Mouse (Mus musculus) c-Kit-positive CD71-positive TER-119-positive erythroid progenitor cells, embryonic 14.5 days (primary cell): ENCODE measurements around the gene Nub1.

Experiments
- DNase-seq: peaks from one replicate; pipeline ENCODE4 v3.0.0-alpha.2; 2013; ENCODE audit warnings: low spot score

Gene Nub1

DNA sequence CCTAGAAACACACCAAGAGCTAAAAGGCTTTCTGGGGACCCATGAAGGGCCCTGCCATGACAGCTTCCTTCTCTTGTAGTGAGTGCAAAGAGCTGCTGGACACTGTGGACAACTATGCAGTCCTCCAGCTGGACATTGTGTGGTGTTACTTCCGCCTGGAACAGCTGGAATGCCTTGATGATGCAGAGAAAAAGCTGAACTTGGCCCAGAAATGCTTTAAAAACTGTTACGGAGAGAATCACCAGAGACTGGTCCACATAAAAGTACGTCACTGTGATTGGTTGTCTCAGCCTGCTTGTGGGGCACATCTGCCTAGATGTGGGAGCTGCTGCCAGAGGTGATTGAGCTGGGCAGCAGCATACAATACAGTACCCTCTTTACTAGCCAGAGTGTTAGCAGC is 15.9 kb downstream of the Nub1 start:
- DNase-seq: no peak

DNA sequence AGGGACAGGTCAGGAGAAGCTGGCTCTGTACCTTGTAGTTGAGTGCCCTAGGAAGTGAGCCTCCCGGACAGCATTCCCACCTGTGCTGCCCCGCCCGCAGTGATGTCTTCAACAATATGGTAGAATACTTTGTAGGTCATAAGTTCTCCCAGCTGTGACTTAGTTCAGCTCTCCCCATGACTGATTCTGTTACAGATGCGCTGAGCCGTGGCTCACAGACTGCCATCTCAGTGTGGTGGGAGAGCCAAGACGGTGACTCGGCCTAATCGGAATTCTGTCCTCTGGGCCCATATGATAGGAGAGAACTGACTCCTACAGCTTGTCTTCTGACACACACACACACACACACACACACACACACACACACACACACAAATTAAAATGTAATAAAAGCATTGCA is 19.3 kb downstream of the Nub1 start:
- no peak for DNase-seq

DNA sequence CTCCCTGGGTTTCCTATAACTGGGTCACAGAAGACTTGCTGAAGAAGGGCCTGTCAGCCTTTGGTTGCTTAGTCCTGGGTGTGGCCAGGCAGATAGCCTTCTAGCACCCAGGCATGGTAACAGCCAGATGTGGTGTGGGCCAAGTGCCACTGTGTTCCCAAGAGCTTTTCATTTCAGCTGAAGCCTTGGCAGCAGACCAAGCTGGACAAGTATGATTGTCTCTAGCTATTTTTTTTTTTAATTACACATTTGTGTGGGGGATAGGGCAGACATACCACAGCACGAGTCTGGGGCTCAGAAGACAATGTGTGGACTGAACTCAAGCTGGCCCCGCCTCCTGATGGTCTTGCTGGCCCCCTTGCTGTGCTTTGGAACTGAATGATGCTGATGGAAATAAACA is 24.6 kb downstream of the Nub1 start:
- no peak for DNase-seq

DNA sequence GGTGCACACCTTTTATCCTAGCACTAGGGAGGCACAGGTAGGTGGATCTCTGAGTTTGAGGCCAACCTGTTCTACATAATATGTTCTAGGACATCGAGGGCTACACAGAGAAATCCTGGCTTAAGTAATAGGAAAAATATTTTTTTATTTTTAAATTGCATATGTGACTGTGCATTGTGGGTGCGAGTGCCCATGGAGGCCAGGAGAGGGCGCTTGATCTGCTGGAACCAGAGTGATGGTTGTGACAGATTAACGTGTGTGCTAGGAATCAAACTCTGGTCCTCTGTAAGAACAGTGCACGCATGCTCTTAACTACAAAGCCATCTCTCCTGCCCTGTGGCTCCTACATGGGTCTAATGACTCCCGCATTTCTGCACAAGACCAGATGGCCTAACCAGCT is 26.3 kb downstream of the Nub1 start:
- no peak for DNase-seq

DNA sequence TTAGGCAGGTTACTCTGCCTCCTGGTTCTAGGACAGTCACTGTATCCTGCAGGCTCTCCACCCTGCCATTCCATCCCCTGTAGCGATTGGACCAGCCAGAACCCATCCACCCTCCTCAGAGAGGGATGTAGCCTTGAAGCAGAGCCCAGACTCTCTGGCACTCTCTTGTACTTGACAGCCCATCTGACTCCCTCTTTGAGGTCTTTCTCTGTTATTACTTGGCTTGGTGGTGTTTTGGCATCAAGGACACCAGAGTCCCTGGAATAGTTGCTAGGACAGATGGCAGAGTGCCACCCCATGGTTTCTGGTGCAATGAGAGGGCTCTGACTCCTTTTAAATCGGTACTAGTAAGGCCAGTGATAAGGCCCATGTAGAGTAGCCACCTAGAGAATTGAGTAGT is 27.9 kb downstream of the Nub1 start:
- DNase-seq: no peak

DNA sequence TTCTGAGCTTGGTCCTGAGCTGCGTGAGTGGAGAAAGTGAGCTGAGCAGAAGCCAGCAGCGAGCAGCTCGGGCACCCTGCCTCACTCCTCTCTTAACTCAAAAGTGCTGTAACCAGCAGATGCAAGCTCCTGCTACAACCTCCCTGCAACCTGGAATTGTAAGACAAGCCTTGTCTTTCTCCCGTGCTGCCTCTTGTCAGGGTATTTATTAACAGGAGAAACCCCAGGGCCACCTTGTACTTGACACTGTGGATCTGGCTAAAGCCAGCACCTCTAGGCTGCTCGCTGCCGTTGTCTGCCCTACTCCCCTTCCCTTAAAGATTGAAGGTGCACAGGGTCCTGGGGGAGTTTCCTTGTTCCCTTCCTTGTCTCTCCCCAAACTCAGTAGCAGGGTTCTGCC is 28.7 kb downstream of the Nub1 start:
- no peak for DNase-seq

DNA sequence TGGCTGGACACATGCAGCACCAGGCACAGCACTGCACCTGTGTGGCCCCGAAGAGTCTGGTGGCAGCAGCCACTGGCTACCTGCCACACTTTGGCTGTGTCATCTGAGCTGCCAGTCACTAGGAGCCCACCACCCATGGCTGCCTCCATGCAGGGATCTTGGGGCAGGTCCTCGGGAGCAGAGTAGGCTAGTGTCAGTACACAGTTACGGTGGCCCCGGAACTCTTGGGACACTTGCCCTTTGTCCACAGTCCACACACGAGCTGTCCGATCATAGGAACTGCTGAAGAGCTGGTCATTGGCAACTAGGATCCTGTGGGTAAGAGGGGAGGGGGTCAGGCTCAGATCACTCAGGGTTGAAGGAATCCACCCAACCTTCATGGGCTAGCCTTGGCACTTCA is 32.7 kb downstream of the Nub1 start:
- no peak for DNase-seq

DNA sequence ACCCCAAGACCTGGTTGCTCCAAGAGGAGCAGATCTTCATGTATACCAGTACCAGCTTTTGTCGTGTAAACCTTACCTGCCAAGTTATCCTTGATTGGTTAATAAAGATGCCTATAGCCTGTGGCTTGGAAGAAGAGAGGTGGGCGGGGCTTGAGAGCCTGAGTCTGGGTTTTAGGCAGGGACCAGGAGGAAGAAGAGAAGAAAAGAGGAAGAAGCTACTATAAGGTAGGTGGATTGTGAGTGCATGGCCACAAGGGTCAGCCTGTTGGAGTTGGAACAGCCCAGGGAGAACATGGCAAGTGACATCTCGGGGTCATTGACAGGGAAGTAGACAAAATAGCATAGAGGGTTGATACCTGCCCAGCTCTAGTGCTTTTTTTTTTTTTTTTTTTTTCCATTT is 34.5 kb downstream of the Nub1 start:
- no peak for DNase-seq

DNA sequence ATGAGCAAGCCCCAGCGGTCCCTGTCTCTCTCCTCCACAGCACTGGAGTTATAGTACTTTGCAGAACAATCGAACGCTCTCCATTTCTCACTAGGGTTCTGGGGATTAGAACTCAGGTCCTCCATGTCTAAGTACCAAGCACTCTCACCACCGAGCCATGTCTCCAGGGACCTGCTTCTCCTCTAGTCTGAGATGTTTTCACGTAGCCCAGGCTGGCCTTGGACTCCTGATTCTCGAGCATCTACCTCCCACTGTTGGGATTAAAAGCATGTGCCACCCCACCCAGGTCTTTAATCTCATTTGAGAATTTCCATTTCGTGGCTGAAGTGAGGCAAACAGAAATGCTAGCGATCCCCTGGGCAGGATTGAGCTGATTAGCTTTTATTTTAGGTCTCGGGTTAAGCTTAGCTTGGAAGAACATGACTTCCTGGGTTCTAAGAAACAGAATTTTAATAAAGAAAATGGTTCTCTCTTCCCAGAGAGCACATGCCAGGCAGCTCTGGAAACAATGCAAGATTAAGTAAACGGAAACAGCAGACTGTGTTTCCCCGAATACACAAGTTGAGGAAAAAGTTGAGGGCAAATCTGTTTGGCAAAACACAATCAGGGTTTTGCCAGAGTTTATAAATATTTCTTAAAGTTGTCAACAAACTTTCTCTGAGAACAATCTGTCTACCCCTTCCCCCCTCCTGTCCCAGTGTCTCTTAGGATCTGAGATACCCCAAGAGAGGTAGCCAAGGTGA is 38.4 kb downstream of the Nub1 start:
- DNase-seq: no peak

DNA sequence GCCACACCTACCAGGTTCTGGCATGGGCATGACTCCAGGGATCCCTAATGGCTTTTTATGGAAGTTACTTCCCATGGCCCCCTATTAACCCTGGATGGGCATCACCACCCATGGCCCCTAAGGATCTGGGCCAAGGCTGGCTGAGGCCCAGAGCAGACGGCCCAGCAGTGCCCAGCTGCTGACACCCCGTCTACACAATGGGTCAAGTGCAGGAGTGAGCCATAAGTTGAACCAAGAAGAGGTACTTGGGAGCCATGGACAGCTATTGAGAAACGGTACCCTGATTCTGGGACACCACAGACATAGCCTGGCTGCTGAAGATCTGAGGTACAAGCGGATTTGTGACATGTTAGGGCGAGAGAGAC is 38.9 kb downstream of the Nub1 start:
- DNase-seq: no peak

DNA sequence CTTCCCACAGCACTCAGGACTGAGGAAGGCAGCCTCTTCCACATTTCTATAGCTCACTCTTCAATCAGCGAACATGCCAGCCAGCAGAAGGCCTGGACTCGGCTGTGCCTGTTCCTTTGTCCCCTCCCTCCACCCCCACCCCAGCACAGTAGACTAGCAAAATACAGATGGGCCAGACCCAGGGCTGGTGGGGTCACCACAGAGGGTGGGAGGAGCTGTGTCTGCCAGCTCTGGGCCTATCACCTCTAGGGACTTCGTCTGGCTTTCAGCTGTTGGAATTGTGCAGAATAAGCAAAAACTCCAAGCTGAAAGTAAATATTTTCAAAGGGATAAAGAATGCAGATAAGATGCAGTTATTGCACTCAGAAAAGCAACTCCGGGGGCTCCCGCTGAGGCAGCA is 39.5 kb downstream of the Nub1 start:
- no peak for DNase-seq

DNA sequence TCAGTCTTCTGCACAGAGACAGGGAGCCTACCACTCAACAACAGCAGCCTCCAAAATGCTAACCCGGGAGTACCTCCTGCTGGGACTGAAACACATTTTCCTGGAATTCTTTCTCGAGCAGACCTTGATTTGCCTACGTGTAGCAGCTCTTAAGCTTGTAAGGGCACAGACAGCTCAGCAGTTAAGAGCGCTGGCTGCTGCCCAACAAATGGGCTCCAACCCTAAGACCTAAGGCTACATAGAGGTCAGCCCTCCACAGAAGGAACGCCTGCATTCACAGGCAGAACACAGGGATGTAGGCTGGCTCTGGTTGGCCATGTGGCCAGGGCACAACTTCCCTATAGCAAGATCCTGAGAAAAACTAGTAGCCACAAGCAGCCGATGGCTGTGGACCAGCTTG is 40.6 kb downstream of the Nub1 start:
- no peak for DNase-seq

DNA sequence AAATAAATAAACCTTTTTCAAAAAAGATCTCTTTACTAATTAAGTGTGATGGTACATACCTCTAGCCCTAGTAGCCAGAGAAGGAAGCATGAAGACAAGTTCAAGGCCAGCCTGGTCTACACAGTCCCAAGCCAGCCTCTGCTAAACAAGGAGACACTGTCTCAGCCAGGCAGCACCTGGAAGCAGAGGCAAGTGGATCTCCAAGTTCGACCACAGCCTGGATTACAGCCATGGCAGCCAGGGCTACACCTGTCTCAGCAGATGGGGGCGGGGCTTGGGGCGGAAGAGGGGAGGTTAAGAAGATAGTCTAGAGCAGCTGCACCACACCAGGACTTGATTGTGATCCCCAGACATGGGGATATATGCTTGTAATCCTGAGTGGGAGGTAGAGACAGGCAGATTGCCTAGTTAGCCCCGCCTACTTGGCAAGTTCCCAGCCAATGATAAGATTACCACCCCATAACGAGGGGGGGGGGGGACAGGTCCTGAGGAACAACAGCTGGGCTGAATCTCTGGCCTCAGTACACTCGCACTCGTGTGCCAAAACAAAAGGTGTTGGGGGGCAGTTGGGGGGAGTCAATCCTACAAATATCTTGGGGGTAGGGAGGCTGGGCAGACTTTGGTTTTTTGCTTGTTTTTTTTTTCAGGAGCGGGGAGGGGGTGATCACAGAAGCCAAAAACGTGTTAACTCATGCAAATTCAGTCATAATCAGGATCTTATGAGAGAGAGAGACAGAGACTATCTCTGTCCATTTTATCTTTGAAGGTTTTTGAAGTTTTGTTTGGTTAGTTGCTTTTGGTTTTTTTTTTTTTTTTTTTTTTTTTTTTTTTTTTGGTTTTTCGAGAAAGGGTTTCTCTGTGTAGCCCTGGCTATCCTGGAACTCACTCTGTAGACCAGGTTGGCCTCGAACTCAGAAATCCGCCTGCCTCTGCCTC is 41.8 kb downstream of the Nub1 start:
- DNase-seq: peak; percentile 17

DNA sequence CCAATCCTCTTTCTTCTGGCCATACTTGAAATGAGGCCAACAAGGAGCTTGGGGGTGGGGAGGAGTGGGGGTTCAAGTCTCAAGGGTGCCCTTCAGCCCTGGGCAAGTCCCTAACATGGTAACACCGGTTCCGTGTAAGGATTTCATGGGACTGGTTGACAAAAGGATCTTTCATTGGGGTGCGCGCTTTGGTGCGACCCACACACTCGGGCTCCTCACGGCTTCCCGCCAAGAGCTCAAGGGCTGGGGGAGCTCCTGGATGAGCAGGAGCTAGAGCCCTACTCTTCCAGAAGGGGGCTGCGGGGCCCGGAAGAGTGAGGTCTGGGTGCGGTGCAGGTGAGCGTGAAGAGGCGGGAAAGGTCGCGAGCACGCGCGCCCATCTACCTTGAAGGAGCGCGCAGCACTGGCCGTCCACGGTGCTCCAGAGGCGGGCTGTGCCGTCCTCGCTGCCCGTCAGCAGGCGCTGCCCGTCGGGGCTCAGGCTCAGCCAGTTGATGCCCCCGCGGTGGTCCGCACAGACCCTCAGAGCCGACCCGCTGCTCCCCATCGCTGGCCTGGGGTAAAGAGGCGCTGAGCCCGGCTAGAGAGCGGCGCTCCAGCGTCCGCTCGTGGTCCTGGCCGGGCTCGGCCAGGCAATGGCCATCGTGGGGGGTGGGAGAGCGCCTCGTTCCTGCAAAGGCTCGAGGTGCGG is 44.6 kb downstream of the Nub1 start:
- no peak for DNase-seq

DNA sequence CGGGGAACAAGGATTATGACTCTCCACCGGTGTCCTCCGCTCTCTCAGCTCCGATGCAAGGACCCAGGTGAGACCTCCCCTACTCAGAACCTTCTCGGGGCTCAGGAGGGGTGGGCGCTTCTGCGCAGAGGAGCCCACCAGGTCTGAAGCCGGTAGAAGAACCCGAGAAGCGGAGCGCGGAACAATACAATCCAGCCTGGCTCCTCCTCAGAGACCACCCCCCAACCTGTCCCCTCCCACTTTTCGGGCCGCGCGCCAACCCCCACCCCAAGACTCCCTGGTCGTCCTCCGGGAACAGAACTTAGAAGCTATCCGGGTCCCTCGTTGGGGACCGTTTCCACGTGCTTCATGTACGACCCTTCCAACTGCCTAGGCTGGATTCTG is 45.1 kb downstream of the Nub1 start, which contains the start of gene Wdr86:
Gene Wdr86, minus strand, starts transcription at position 240 of the 384 bp plus-strand sequence.
- DNase-seq: no peak

DNA sequence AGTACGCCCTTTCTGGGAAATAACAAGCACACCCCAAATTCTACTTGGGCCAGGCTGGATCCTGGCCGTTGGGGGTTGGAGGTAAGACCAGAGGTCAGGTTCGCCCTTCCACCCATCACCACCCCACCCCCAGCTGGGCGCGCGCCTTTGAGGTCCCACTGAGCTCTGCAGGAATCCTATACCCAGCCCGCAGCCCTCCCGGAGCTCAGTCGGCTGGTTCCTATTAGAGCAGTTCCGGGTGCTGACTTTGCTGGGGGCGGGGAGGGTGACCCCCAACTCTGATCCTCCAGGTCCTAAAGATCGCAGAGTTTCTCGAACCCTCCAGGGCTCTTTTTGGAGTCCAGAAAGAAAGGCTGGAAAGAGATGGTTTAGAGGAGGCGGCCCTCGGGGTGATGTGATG is 45.7 kb downstream of the Nub1 start:
- no peak for DNase-seq

DNA sequence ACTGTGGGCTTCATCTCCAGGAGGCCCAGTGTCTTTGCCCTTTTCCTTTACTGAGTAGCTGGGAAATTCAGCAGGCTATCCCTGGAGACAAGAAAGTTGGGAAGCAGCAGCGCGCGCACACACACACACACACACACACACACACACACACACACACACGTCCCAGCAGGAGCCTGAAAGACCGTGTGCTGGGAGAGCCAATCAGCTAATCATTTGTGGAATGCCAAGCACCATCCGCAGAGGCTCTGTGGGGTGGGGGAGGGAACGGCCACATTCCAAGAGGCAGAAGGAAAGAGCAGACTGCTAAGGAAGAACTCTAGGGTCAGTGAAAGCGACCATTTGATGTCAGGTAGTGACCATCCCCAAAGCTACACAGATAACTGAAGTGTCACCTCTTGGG is 47.8 kb downstream of the Nub1 start:
- DNase-seq: no peak

DNA sequence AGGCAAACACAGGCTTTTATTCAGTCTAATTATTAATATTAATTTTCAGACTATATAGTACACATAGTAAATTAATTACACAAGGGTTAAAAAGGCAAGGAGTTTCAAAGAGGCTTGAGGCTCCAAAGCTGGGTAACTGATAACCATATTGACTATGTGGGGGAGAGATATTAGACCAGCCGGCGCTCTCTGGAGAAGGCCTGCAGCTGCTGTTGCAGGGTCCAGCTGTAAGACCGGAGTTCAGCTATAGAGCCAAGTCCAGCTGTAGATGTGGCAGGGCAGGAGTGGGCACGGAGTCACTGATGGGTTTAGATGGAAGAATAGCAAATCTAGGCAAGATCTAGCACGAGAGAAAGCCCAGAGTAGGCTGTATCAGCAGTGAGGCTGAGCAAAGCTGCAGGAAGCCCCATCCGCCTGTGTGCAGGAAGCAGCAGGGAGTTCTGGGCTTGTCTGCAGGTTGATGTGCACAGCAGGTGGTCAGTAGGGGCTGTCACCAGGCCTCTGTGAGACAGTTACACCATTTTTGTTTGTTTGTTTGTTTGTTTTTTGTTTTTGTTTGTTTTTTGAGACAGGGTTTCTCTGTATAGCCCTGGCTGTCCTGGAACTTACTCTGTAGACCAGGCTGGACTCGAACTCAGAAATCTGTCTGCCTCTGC is 48.6 kb downstream of the Nub1 start:
- no peak for DNase-seq

DNA sequence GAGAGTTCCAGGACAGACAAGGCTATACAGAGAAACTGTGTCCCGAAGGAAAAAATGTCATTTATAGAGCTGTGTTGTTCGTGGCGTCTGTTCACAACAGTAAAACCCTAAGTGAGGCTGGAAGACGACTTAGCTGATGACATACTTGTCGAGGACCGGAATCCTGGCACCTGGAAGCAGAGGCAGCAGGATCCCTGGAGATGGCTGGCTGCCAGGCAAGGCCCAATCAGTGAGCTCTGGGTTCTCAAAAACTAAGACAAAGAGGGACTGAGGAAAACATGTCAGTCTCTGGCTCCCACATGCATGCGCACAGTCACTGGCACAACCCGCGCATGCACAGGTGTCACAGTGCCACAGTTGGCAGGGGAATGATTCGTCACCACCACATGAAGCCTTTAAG is 52.3 kb downstream of the Nub1 start:
- DNase-seq: no peak

DNA sequence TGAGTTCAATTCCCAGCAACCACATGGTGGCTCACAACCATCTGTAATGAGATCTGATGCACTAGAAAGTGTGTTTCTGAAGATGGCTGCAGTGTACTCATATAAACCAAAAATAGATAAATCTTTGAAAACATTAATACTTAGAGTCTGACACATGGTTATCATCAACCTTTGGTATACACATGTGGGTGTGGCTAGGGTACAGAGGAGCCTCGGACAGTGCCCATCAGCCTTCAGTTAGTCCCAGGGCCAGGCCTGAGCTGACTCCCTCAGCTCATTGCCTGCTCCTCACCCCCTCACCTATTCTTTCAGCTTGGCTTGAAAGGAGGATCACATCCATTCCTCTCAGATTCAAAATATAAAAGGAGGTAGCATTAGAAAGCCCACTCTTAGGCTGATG is 53.2 kb downstream of the Nub1 start:
- DNase-seq: no peak

DNA sequence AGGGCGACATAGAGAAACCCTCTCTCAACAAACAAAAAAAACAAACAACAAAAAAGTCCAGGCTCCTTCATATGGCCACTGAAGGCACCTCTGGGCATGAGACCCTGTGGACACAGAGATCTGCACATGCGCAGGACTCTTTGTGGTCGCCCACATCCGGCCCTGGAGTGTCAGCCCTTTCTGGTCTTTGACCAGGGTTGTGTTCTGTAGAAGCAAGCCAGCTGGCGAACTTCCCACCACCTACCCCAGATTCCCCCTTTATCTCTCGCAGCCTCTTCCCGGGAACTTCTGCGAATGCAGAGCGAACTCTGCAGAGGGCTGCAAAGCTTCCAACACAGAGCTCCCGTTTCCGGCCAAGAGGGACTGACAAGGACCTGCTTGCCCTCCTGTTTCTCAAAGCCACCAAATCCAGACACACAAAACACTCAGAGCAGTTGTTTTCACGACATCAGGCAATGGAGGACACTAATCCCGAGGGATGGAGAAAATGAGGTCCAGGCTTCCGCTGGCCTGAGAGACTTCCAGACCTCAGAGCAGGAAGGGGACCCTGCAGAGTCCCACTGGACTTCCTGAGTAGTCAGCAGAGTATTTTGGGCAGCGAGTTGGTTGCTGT is 53.9 kb downstream of the Nub1 start:
- DNase-seq: no peak
